Mouse (Mus musculus): ENCODE results near the gene Rps7.

Gene Rps7

DNA sequence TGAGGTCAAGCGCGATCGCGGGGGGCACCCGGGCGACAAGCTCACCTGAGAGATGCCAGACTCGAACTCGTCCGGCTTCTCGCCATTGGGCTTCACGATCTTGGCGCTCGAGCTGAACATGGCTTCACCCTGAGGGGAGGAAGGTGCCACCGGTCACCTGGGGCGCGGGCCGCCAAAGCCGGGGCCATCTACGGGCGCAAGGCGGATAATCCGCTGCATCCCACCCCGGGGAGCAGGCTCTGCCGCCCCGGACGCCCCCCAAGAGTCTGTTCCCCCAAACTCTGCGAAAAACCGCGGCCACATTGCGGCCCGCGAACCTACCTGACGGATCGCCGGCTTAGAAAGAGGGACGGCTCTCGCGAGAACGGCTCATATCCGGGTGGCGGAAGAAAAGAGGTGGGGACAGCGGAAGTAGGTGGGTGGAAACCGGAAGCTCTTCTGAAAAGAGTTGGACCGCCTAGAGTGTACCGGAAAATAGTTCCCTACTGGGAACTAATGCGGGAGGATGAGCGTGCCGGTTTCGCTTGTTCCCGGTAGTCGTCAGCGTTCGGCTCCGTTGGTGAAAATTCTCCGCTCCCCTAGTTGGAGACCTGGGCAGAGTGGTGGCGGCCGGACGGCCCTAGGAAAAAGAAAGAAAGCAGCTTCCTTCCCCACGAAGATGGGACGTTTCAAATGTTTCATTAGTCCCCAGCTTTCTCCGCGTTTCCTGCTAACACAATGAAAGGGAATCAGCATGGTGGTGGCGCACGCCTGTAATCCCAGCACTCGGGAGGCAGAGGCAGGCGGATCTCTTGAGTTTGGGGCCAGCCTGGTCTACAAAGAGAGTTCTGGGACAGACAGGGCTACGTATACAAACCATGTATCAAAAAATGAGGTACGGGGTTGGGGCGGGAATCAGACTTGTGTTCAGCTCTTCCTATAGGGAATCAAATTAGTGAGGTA, at the start of gene Rps7:
Gene Rps7 (minus strand): TSS at position 419 of the 942 bp plus-strand sequence.
- DNase-seq (ENCODE audit: low spot score): peak; percentile 97

DNA sequence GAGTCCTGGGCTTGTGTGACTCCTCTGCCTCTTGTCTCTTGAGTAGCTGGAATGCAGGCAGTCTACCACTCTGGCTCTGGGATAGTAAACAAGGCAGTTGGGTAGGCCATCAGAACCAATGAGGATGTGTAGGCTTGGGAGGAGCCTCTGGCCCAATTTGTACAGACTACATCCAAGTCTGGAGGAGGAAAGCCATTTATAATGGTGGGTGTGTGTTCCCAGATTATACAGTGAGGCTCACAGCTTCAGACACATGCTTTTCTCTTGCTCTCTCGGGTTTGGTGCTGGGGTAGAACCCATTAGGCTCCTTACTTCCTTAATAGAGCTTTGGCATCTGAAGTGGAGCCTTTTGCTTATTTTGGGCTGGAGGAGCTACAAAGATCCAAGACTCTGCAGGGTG, 48.9 kb upstream of the Rps7 start:
- no peak for DNase-seq (ENCODE audit: low spot score)

DNA sequence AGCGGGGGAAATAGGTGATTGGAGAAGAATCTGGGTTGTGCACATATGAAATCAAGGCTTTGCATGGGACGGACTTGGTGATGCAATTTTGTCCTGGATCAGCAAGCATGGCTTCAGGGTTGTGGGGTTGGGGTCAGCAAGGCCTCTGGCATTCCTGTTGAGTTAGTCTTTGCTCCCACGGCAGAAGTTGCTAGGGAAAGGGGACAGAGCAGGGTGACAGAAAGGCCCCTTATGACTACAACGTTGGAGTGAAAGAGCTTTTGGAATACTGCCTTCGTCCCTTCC, 40.1 kb upstream of the Rps7 start:
- no peak for DNase-seq (ENCODE audit: low spot score)

DNA sequence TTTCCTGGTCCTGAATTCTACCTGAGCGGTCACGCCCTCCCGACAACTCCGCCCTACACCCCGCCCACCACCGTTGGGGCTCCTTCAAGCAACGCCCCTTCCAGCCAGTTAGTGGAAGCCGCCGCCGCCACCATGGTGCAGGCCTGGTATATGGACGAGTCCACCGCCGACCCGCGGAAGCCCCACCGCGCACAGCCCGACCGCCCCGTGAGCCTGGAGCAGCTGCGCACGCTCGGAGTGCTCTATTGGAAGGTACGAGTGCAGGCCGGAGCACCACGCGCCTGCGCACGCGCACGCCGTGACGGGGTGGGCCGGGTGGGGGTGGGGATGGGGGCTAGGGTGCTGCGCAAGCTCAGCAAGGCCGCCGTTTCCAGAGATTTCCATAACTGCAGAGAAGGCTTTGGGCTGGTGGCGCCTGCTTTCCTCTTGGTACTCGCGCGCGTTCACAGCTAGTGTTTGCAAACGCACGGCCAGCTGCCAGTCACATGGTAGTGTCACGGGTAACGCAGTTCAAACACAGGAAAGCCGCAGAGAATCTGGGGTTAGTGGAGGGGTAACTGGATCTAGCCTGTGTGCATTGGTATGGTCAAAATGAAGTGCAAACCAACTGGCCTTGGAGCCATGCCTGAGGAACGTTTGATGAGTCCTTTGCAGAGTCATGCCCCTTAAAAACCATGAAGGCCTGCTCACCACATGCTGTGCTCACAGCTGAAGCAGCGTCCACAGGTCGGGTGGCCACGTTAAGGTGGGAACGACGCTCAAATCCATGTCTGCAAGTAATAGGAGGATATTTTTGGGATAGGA, 39.6 kb upstream of the Rps7 start, which contains the start of gene Adi1:
Gene Adi1 (plus strand): TSS at position 111 of the 804 bp plus-strand sequence.
- DNase-seq (ENCODE audit: low spot score): peak; percentile 87

DNA sequence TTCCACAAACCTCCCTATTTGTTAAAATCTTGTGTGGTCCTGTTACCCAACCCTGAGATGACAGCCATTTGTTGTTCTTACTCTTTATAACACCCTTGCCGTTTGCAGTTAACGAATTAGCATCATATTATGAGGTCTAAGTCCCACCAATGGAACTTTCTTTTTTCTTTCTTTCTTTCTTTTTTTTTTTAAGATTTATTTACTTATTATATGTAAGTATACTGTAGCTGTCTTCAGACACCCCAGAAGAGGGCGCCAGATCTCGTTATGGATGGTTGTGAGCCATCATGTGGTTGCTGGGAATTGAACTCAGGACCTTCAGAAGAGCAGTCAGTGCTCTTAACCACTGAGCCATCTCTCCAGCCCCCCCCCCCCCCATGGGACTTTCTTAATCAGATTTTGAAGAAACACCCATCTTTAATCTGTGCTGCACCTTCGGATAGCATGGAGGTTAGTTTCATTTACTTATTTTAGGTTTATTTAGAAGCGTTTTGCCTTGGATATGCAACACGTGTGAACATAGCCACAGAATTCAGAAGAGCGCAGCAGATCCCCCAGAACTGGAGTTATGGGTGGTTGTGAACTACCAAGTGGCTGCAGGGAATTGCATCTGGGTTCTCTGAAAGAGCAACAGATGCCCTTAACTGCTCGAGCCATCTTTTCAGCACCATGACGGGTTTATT, 38.4 kb upstream of the Rps7 start:
- no peak for DNase-seq (ENCODE audit: low spot score)

DNA sequence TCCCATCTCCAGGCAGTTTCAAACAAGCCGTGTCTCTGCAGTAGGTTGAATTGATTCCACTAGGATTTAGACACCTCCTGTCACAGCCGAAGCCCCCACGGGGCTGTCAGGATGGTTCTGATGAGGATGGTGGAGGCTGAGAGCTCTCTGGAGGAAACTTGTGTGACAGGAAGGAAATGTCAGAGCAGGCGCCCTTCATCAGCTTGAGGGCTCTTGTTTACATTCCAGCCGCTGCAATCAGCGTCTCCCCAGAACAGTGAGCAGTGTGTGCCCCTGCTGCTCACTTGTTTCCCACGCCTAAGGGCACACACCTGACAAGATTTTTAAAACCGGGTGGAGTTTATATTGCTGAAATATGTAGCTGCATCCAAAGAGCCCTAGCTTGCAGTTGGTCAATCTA, 31.5 kb upstream of the Rps7 start:
- no peak for DNase-seq (ENCODE audit: low spot score)

DNA sequence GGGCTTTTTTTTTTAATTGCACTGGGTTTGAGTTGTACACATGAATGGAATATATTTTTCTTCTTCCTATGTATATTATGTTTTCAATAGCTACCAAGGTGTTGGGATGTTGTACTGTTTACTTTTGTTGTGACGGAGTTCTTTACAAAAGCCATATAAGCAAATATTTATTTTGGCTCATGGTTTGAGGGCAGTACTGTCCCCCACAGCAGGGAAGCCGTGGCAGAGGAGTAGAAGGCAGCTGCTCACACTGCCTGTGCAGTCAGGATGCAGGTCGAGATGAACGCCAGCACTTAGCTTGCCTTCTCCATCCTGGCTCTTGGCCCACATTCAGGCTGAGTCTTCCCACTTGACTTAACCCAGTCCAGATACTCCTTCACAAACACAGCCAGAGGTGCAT, 31.0 kb upstream of the Rps7 start:
- no peak for DNase-seq (ENCODE audit: low spot score)

DNA sequence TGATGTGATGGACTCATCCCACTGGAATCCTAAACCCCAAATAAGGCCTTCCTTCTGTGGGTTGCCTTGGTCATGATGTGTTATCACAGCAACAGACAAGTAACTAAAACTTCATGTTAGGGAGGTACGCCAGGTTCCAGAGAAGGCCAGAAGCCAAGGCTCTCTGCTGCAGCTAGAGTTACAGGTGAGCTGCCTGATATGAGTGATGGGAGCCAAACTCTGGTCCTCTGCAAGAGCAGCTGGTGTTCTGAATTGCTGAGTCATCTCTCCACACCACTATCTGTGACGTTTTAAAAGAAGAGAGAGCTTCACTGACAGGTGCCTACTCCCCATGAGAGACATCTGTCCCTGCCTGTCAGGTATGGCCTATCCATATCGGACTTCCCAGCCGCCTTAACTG, 26.9 kb upstream of the Rps7 start:
- no peak for DNase-seq (ENCODE audit: low spot score)

DNA sequence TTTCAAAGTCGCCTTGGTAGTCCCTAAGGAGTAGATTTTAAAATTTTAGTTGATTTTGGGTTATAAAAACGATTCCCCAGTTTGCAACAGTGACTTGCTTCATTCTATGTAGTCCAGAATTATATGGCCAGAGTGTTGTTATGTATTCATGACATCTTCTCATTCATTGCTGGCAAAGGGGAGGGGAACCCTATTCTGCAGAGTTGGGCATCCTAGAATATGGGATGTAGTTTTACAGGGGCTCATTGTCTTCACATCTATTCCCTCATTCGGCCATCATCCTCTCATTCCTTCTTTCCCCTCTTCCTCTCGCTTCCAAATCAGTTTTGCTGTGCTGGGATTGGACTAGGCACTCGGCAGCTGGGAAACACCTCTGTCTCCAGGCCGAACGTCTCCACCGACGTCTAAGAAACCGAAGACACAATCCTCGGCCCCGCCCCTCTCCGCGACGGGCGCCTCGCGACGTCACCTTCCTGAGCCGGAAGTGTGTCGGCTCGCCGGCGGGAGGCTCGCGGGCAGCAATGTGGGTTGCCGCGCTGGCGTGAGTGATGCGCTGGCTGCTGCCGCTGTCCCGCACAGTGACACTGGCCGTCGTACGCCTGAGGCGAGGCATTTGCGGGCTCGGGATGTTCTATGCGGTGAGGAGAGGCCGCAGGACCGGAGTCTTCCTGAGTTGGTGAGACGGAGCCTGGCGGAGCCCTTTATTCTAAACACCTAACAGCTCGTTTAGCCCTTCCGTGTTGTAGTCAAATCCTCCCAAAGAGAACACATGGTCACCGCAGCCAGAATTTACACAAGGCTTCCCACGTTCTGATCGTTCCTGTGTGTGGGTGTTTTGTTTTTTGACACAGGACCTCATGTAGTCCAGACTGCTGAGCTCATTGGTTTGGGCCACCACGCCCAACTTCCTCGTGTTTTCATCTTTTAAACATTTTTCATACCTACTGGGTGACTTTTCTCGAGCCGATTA, 13.7 kb upstream of the Rps7 start, which contains the start of gene Rnaseh1:
Gene Rnaseh1 (plus strand): TSS at position 462 of the 970 bp plus-strand sequence.
- peak; percentile 94 for DNase-seq (ENCODE audit: low spot score)

DNA sequence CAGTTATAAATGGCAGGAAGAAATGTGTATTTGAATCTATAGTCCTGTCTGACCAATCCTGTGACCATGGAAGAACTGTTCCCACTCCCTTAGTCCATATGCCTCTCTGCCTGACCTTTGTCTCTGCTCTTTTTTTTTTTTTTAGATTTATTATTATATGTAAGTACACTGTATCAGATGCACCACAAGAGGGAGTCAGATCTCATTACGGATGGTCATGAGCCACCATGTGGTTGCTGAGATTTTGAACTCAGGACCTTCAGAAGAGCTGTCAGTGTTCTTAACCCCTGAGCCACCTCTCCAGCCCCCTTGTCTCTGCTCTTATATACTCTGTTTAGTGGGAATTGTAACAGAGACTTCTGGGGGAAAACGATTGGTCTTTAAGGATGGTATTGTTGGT, 3.0 kb upstream of the Rps7 start:
- DNase-seq (ENCODE audit: low spot score): no peak

DNA sequence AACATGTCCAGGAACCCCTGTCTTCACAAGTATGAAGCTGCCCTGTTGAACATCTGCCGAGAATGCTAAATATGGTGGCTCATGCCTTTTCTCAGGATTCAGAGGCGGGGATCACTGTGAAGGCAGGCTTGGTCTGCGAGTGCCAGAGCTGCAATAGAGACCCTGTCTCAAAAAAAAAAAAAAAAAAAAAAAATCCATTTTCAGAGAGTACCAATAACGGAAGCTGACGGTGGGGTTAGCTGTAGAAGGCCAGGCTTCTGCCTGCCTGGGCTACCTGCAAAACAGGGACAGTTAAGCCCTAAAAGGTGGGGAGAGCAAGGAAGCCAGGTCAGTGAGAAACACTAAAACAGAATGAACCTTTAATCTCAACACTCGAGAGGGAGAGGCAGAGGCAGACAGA, 790 bp upstream of the Rps7 start:
- no peak for DNase-seq (ENCODE audit: low spot score)

DNA sequence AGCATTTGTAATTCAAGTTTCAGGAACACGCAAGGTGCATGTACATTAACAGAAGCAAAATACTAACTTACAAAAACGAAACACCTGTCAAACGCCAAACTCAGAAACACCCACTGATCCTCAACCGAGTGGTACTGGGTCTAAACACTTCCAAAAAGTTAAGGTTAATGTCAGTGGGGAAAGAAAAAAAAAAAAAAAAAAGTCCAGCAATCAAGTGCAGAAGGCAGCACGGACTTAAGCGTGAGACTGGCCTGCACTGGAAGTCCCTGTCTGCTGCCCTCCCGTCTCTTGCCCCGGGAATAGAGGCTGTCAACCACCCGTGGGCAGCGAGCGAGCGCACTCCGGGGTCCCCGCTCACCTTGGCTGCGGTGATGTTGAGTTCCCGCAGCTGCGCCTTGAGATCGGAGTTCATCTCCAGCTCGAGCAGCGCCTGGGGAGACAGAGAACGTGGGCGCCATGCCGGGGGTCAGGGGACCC, 657 bp downstream of the Rps7 start:
- no peak for DNase-seq (ENCODE audit: low spot score)

DNA sequence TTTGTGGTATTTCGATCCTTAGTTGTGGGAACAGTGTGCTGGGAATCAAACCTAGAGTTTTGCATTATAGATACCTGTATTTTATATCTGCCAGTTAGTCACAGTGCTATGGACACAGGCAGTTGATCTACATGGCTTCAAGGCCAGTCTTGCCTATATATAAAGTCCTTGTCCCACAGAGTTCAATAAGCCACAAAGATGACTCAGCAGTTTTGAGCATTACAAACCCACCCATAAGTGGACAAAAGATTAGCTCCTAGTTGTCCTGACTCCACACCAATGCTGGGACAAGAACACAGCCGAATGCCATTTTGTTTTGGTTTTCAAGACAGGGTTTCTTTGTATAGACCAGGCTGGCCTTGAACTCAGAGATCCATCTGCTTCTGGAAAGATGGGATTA, 7.3 kb downstream of the Rps7 start:
- peak; percentile 10 for DNase-seq (ENCODE audit: low spot score)

DNA sequence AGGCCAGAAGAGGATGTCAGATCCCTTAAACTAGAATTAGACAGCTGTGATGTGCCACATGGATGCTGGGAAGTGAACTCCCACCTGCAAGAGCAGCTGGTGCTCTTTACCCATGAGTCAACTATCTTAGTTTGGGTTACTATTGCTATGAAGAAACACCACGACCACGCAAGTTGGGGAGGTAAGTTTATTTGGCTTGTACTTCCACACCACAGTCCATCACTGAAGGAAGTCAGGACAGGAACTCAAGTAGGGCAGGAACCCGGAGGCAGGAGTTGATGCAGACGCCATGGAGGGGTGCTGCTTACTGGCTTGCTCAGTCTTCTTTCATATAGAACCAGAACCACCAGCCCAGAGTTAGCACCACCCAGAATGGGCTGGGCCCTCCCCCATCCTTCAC, 8.7 kb downstream of the Rps7 start:
- no peak for DNase-seq (ENCODE audit: low spot score)

DNA sequence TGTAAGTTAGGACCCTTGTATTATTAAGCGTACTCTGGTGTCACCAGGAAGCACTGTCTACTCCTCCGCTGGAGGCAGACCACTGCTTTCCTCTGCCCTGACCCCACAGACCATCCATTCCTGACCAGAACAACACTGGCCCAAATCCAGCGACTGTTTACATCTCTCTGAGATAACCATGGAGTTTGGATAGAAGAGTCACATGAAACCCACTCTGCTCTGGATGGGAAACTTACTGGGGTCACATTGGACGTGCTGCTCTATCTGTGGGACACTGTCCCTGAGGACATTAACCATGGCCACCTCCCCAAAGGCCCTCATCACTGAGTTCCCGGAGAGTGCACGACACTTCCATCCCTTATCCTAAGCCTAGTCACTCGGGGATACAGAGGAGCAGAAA, 10.3 kb downstream of the Rps7 start:
- DNase-seq (ENCODE audit: low spot score): no peak

DNA sequence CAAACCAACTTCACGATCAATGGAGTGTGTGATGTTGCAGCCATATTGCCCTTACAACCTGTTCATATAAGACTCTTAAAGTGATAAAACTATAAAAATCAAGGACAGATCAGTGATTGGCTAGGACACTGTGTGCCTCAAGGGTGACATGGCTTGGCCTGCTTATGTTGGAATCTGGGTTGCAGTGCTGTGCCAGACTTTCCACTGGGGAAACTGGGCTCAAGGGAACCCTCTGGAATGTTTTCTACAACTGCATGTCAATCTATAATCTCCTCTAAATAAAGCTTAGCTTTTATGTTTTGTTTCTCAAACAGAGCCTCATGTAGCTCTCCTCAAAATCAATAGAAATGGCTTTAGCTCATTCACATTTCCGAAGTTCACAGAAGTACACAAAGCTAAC, 11.5 kb downstream of the Rps7 start:
- DNase-seq (ENCODE audit: low spot score): no peak

DNA sequence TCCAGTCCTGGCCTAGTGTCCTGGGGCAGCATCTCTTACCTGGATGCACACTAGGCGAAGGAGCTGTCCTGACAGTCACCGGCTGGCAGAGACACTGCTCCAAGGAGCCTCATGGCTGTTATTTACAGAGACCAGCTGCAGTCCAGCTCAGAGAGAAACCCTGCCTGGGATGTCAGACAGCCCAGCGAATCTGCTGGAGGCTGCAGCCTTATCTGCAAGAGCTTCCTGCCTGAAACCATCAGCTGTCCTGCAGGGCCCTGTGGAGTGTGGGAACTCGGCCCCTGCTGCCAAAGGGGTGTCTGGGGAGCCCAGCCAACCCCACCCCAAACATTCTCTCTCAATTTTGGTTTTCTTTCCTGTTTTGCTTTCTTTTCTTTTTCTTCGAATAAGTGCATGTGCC, 12.6 kb downstream of the Rps7 start, which contains the start of gene Colec11:
Gene Colec11 (minus strand): TSS at position 183 of the 400 bp plus-strand sequence.
- no peak for DNase-seq (ENCODE audit: low spot score)

DNA sequence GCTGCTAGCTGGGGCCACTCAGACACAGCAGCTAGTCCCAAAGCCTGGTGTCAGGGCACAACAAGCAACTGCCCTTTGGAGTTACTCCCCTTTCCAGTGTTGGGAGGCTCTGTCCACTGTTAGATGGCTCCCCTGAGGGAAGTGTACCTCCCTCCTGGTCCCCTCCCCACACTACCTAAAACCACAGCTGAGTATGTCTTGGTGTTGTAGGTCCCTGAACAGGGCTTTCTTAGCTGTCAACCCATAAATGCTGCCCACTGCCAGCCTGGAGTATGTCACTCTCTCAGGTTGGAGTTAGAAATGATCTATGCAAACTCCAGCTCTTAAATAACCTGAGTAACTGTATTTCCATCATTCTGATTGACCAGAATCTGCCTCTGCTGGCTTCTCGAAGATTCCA, 13.1 kb downstream of the Rps7 start:
- no peak for DNase-seq (ENCODE audit: low spot score)

DNA sequence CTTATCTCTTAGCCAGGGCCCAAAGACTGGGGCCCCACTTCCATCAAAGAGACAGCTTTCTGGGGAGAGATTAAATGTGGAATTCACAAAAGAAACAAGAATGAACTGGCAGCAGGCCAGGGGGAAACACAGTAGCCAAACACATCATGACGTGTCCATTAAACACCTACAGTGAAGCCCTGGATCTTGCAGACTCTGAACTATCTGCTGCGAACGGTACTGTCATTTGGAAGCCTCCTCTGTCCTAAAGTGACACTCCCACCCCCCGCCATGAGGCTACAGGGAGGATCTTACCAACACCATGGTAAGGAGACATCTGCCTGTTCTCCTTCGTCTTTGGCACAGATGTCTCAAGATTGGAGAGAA, 13.6 kb downstream of the Rps7 start:
- DNase-seq (ENCODE audit: low spot score): no peak

DNA sequence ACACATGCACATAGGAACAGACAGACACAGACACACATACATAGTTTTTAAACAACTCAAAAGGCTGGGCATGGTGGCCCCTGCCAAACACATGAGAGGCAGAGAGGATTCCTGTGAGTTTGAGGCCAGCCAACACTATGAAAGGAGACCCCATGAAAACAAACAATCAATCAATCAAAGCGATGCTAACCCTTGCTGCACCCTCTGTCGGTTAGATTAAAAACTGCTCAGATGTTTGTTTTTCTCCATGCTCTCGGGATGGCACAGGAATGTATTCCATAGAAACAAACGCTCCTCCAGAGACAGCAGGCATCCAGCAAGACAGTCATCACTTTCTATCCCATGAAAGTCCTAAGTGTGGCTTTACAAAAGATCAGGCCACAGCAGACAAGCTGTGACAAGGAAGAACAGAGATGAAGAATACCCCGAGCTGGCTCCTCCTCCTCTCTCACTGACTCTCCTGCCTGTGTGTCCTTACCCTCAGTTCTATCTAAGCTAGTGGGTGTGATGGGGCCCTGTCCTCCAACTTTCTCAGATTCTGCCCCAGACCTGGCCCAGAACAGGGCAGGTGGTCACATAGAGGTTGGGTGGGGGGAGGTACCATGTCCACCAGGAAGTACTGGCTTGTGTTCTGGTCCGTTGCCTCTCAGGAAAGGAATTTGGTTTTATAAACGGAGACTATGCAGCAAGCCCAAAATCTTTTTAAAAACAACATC, 14.1 kb downstream of the Rps7 start:
- peak; percentile 51 for DNase-seq (ENCODE audit: low spot score)

DNA sequence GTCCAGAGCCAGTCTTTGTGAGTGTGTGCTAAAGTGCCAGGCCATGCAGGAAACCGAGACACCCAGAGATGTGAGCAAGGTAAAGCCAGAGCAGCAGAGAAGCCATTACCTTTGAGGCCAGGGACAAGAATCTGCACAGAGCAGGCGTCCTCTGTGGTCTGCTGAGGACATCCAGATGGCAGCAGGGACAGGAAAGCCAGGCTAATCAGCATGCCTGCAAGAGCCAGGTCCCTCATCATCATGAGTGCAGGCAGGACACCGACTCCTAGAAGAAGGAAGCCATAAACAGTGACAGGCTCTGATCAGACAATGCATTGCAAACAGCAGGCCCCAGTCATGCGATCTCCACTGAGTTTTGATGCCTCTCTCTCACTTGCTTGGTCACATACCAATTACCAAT, 18.5 kb downstream of the Rps7 start:
- no peak for DNase-seq (ENCODE audit: low spot score)

All from embryo, embryonic 10.5 days (tissue).